Mouse (Mus musculus) layer of hippocampus, postnatal 10 days (tissue): Measurements from ENCODE around the gene Gm17079. TPM values are rescaled to one million over a fixed set of nuclear protein-coding genes. Genes with fewer than 3 reads are reported as not detected.
A peak's percentile ranks its signal among the peaks of the same experiment; 100 is the strongest.
"Not testable (repeated sequence)": the region's sequence is repeated elsewhere in the genome, so short reads cannot be mapped to it uniquely, and the experiment has no call there.

Source experiments
- DNase-seq, 2 experiments: peaks; one replicate each; pipeline ENCODE4 v3.0.0; 2021; ENCODE audit warnings: low spot score in 2 of 2
- long read RNA-seq: library from polyadenylated mRNA; stranded (forward); transcript quantifications from one replicate; pipeline ENCODE4 v2.0.0, GENCODE M21; 2023
- total RNA-seq, 2 experiments: library from RNA; stranded (reverse); gene quantifications; 2 replicates each; pipeline ENCODE4 v1.2.3; 2021

Gene Gm17079
- not detected for total RNA-seq
- long read RNA-seq, result 0 reads

- DNase-seq, result not testable (repeated sequence)
These were observed at the start of gene Gm17079 for GRCm38 (mm10) chr14:51695368-51695767. Gene Gm17079 (minus strand): TSS chr14:51695468.

- DNase-seq, result peak in 1 of 2 experiments; percentile 11
These were observed 45.3 kb upstream of the Gm17079 start for GRCm38 (mm10) chr14:51740347-51741170.

GRCm38 (mm10) chr14:51739150-51739993 lies 44.1 kb upstream of the Gm17079 start:
- DNase-seq, result no peak

- peak; percentile 8 to 19 for DNase-seq
These were observed 43.3 kb upstream of the Gm17079 start for GRCm38 (mm10) chr14:51738411-51739149.

- peak in 1 of 2 experiments; percentile 8 for DNase-seq
These were observed 42.7 kb upstream of the Gm17079 start for GRCm38 (mm10) chr14:51737967-51738366.

GRCm38 (mm10) chr14:51717083-51717482 lies 21.8 kb upstream of the Gm17079 start, which contains the start of gene Gm5800:
Gene Gm5800 (minus strand): TSS chr14:51717183.
- no peak for DNase-seq

- DNase-seq, result no peak
These were observed 18.0 kb downstream of the Gm17079 start for GRCm38 (mm10) chr14:51677269-51677668.

Other genes starting within 250 kb of the Gm17079 start
- not detected for gene Vmn2r89, start 243.6 kb downstream of the Gm17079 start, total RNA-seq
- under 1 TPM in 1 of 2 experiments, not detected in 1; 0.20 TPM for gene Gm5622, start 142.7 kb downstream of the Gm17079 start, total RNA-seq
- gene Gm17175, start 121.4 kb downstream of the Gm17079 start, total RNA-seq, result not detected
- gene Gm17174, start 103.3 kb downstream of the Gm17079 start, total RNA-seq, result not detected
- not detected for gene Gm17078, start 84.2 kb downstream of the Gm17079 start, total RNA-seq
- not detected for gene Gm4181, start 59.8 kb downstream of the Gm17079 start, total RNA-seq
- gene Gm5800, start 21.7 kb upstream of the Gm17079 start, total RNA-seq, result not detected
- gene Ang4, start 78.1 kb upstream of the Gm17079 start, total RNA-seq, result not detected
- not detected for gene AY358078, start 104.6 kb upstream of the Gm17079 start, total RNA-seq
- gene Ear6, start 158.2 kb upstream of the Gm17079 start, total RNA-seq, result not detected
- 10 to 100 TPM; 29.8 to 44.0 TPM for gene Mettl17, start 189.4 kb upstream of the Gm17079 start, total RNA-seq
- gene Slc39a2, start 197.4 kb upstream of the Gm17079 start, total RNA-seq, result 1 to 10 TPM; 4.9 to 5.1 TPM
- 100 to 1,000 TPM; 488 to 494 TPM for gene Ndrg2, start 218.7 kb upstream of the Gm17079 start, total RNA-seq
- gene Tppp2, start 223.0 kb upstream of the Gm17079 start, total RNA-seq, result not detected
- gene Rnase13, start 227.3 kb upstream of the Gm17079 start, total RNA-seq, result not detected